Mouse (Mus musculus) heart, embryonic 13.5 days (tissue): ENCODE data around the gene Tprn. TPM values are rescaled to one million over a fixed set of nuclear protein-coding genes. Genes with fewer than 3 reads are reported as not detected.

Source experiments
- ATAC-seq: fragments of 200-750 bp; cut with Nextera tagmentation; 2 replicates; pipeline ENCODE4 v1.8.0; 2017; ENCODE audit warnings: moderate TSS enrichment; ENCODE audit not compliant: insufficient number of reproducible peaks, low FRiP score, low TSS enrichment; ENCODE audit errors: extremely low read depth
- H3K27ac ChIP-seq: fragments of 300-500 bp; sonication (generic); replicated peaks from 2 replicates; pipeline ENCODE4 v1.5.1; 2015; ENCODE audit warnings: moderate library complexity, mild to moderate bottlenecking, inconsistent platforms
- H3K27me3 ChIP-seq: fragments of 300-500 bp; sonication (generic); replicated peaks from 2 replicates; pipeline ENCODE4 v1.6.1; 2015; ENCODE audit warnings: mild to moderate bottlenecking, inconsistent platforms
- H3K36me3 ChIP-seq: fragments of 300-500 bp; sonication (generic); 2 replicates; pipeline ENCODE4 v1.6.1; 2015; ENCODE audit warnings: mild to moderate bottlenecking, inconsistent platforms
- H3K4me1 ChIP-seq: fragments of 300-500 bp; sonication (generic); 2 replicates; pipeline ENCODE4 v1.6.1; 2015; ENCODE audit warnings: inconsistent platforms
- H3K4me2 ChIP-seq: fragments of 300-500 bp; sonication (generic); 2 replicates; pipeline ENCODE4 v1.6.1; 2015; ENCODE audit warnings: inconsistent platforms, mild to moderate bottlenecking, moderate library complexity
- H3K4me3 ChIP-seq: fragments of 300-500 bp; sonication (generic); 2 replicates; pipeline ENCODE4 v1.5.1; 2015; ENCODE audit warnings: moderate library complexity, mild to moderate bottlenecking, inconsistent platforms
- H3K9ac ChIP-seq: fragments of 300-500 bp; sonication (generic); 2 replicates; pipeline ENCODE4 v1.6.1; 2015; ENCODE audit warnings: inconsistent platforms, mild to moderate bottlenecking, moderate library complexity
- H3K9me3 ChIP-seq: fragments of 300-500 bp; sonication (generic); 2 replicates; pipeline ENCODE4 v1.6.1; 2016; ENCODE audit warnings: inconsistent platforms
- WGBS: fragments of 180-500 bp; shearing (Covaris S2); methylation state at CpG from one replicate; pipeline ENCODE4 v1.1.7; 2015; ENCODE audit warnings: mixed read lengths; 5-methylcytosine and 5-hydroxymethylcytosine counted together
- polyA plus RNA-seq: library from polyadenylated mRNA; unstranded; fragments of >200 nt; fragmentation: Nextera tagmentation; extraction: Ambion mirVana; gene quantifications from 2 replicates; pipeline ENCODE4 v1.2.1, GENCODE M21; 2015

Gene Tprn
- polyA plus RNA-seq, 1 experiment from 2014 or later = 4.3 TPM

GRCm38 (mm10) chr2:25303931-25304656, 41.7 kb downstream of the Tprn start:
- no peak for ATAC-seq
- 62% methylated on average over 7 of the region's 7 CpGs for WGBS
- Histone ChIP-seq H3K9ac (no peak overlapping the region), H3K4me1 (peaks cover 10% of the 10 kb centered on the region), H3K27ac (no peak overlapping the region), H3K4me2 (peak overlapping the region; percentile 80), H3K4me3 (peak overlapping the region; percentile 54), H3K9me3 (no peaks in the 10 kb centered on the region), H3K27me3 (peaks cover 79% of the 10 kb centered on the region), H3K36me3 (no peaks in the 10 kb centered on the region)

GRCm38 (mm10) chr2:25304657-25305541, 42.5 kb downstream of the Tprn start:
- 3% methylated on average over 45 of the region's 45 CpGs for WGBS
- H3K9ac ChIP-seq = peak overlapping the region; percentile 67
- H3K4me1 ChIP-seq = peaks cover 10% of the 10 kb centered on the region
- no peak overlapping the region for H3K27ac ChIP-seq
- peaks cover 87% of the 10 kb centered on the region for H3K27me3 ChIP-seq
- peak overlapping the region; percentile 80 for H3K4me2 ChIP-seq
- no peaks in the 10 kb centered on the region for H3K9me3 ChIP-seq
- no peaks in the 10 kb centered on the region for H3K36me3 ChIP-seq
- H3K4me3 ChIP-seq = peak overlapping the region; percentile 54
- no peak for ATAC-seq

GRCm38 (mm10) chr2:25305587-25306359, 43.4 kb downstream of the Tprn start:
- 47% methylated on average over 14 of the region's 14 CpGs for WGBS
- Histone ChIP-seq H3K9ac (peak overlapping the region; percentile 67), H3K4me2 (peak overlapping the region; percentile 80)

GRCm38 (mm10) chr2:25310180-25310579, 47.8 kb downstream of the Tprn start:
- H3K9me3 ChIP-seq = no peaks in the 10 kb centered on the region
- peaks cover 100% of the 10 kb centered on the region for H3K27me3 ChIP-seq
- WGBS = 42% methylated on average over 10 of the region's 10 CpGs
- no peak overlapping the region for H3K4me2 ChIP-seq
- no peak overlapping the region for H3K9ac ChIP-seq
- no peak for ATAC-seq
- H3K36me3 ChIP-seq = no peaks in the 10 kb centered on the region
- no peak overlapping the region for H3K4me3 ChIP-seq
- H3K27ac ChIP-seq = no peak overlapping the region
- peaks cover 3% of the 10 kb centered on the region for H3K4me1 ChIP-seq

More at GRCm38 (mm10) chr2:25305587-25306359, 43.4 kb downstream of the Tprn start:
- no peaks in the 10 kb centered on the region for H3K36me3 ChIP-seq
- ATAC-seq = no peak
- no peak overlapping the region for H3K27ac ChIP-seq
- H3K4me3 ChIP-seq = peak overlapping the region; percentile 54
- peaks cover 10% of the 10 kb centered on the region for H3K4me1 ChIP-seq
- no peaks in the 10 kb centered on the region for H3K9me3 ChIP-seq
- peaks cover 96% of the 10 kb centered on the region for H3K27me3 ChIP-seq

- Histone ChIP-seq H3K4me3 (no peak overlapping the region), H3K9me3 (no peaks in the 10 kb centered on the region), H3K27ac (no peak overlapping the region), H3K27me3 (peaks cover 100% of the 10 kb centered on the region), H3K9ac (no peak overlapping the region), H3K4me1 (no peaks in the 10 kb centered on the region), H3K4me2 (no peak overlapping the region), H3K36me3 (no peaks in the 10 kb centered on the region)
- 2% methylated on average over 22 of the region's 22 CpGs for WGBS
- no peak for ATAC-seq
These were observed 48.6 kb downstream of the Tprn start for GRCm38 (mm10) chr2:25310969-25311368.

- H3K9ac ChIP-seq = no peak overlapping the region
- no peak overlapping the region for H3K4me2 ChIP-seq
- WGBS = 6% methylated on average over 11 of the region's 11 CpGs
- H3K27ac ChIP-seq = no peak overlapping the region
- H3K4me3 ChIP-seq = no peak overlapping the region
- H3K4me1 ChIP-seq = no peaks in the 10 kb centered on the region
- H3K36me3 ChIP-seq = no peaks in the 10 kb centered on the region
- ATAC-seq = no peak
- peaks cover 100% of the 10 kb centered on the region for H3K27me3 ChIP-seq
- no peaks in the 10 kb centered on the region for H3K9me3 ChIP-seq
These were observed 49.1 kb downstream of the Tprn start for GRCm38 (mm10) chr2:25311491-25311891.

- Histone ChIP-seq H3K27me3 (peaks cover 97% of the 10 kb centered on the region), H3K27ac (no peak overlapping the region), H3K9ac (no peak overlapping the region), H3K9me3 (no peaks in the 10 kb centered on the region), H3K4me2 (peak overlapping the region; percentile 64), H3K4me3 (peak overlapping the region; percentile 38), H3K36me3 (no peaks in the 10 kb centered on the region), H3K4me1 (peaks cover 3% of the 10 kb centered on the region; the same call in 1 of the 2 replicates)
- no peak for ATAC-seq
- WGBS = 8% methylated on average over 31 of the region's 31 CpGs
These were observed 55.9 kb downstream of the Tprn start for GRCm38 (mm10) chr2:25318119-25318966.

GRCm38 (mm10) chr2:25318971-25319773, 56.8 kb downstream of the Tprn start, which contains the start of gene Grin1:
Gene Grin1, minus strand, starts transcription at chr2:25319187.
- Histone ChIP-seq H3K36me3 (no peaks in the 10 kb centered on the region), H3K4me3 (peak within 1 kb of the TSS; percentile 38), H3K27me3 (peaks cover 93% of the 10 kb centered on the region), H3K27ac (no peak within 1 kb of the TSS), H3K9ac (no peak within 1 kb of the TSS), H3K4me2 (peak within 1 kb of the TSS; percentile 64), H3K9me3 (no peaks in the 10 kb centered on the region), H3K4me1 (peaks cover 3% of the 10 kb centered on the region; the same call in 1 of the 2 replicates)
- 8% methylated on average over 58 of the region's 58 CpGs for WGBS
- no peak for ATAC-seq
